Mouse (Mus musculus) stomach, embryonic 14.5 days (tissue): ENCODE measurements at regions not wholly inside any gene's neighbourhood (a gene's known extent, or its start where the extent isn't known, plus 50 kb on each side); places are given as distances from the start of the nearest gene placed in this dataset.

Source experiments
- ATAC-seq: fragments of 200-750 bp; cut with Nextera tagmentation; 2 replicates; pipeline ENCODE4 v1.8.0; 2017; ENCODE audit warnings: low read depth, moderate TSS enrichment; ENCODE audit not compliant: insufficient number of reproducible peaks, insufficient read depth, low FRiP score
- H3K27ac ChIP-seq: fragments of 300-500 bp; sonication (generic); 2 replicates; pipeline ENCODE4 v1.5.1; 2014; ENCODE audit warnings: mild to moderate bottlenecking, low read length, moderate library complexity, mixed read lengths
- H3K27me3 ChIP-seq: fragments of 300-500 bp; sonication (generic); 2 replicates; pipeline ENCODE4 v1.6.1; 2014; ENCODE audit warnings: low read length, control low read depth, mixed read lengths; ENCODE audit not compliant: control insufficient read depth, insufficient read depth
- H3K36me3 ChIP-seq: fragments of 300-500 bp; sonication (generic); 2 replicates; pipeline ENCODE4 v1.6.1; 2014; ENCODE audit warnings: mild to moderate bottlenecking, control low read depth, low read length, moderate library complexity, mixed read lengths; ENCODE audit not compliant: control insufficient read depth, insufficient read depth
- H3K4me1 ChIP-seq: fragments of 300-500 bp; sonication (generic); 2 replicates; pipeline ENCODE4 v1.6.1; 2014; ENCODE audit warnings: low read length, control low read depth, mixed read lengths; ENCODE audit not compliant: control insufficient read depth, insufficient read depth
- H3K4me2 ChIP-seq: fragments of 300-500 bp; sonication (generic); replicated peaks from 2 replicates; pipeline ENCODE4 v1.6.1; 2014; ENCODE audit warnings: low read depth, low read length, control low read depth
- H3K4me3 ChIP-seq: fragments of 300-500 bp; sonication (generic); 2 replicates; pipeline ENCODE4 v1.5.1; 2014; ENCODE audit warnings: low read depth, low read length, control low read depth
- H3K9ac ChIP-seq: fragments of 300-500 bp; sonication (generic); replicated peaks from 2 replicates; pipeline ENCODE4 v1.6.1; 2014; ENCODE audit warnings: low read depth, mild to moderate bottlenecking, control low read depth, low read length, moderate library complexity, mixed read lengths
- H3K9me3 ChIP-seq: fragments of 300-500 bp; sonication (generic); 2 replicates; pipeline ENCODE4 v1.6.1; 2016; ENCODE audit warnings: low read depth, low read length, control low read depth; ENCODE audit not compliant: control insufficient read depth
- WGBS: fragments of 180-500 bp; shearing (Covaris S2); extraction: QIAGEN DNeasy Blood & Tissue Kit; methylation state at CpG from one replicate; pipeline ENCODE4 v1.1.7; 2014; 5-methylcytosine and 5-hydroxymethylcytosine counted together

DNA sequence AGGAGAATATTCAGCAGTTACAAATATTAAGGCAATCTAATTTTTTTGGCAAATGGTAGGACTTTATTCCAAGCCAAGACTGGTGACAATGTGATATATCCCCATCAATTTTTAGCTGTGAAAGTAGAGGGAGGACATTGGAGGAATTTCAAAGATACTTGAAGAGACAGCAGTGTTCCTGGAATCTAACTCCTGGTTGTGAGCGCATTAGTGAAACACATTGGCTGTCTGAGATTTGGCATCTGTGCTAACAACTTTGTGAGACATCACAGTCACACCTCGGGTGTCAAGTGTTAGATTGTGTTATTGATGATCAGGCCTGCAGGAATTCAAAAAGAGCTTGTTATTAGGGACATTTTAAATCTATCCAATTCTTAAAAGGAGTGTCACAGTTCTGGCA is 71.3 kb upstream of the Peli1 start:
- Histone ChIP-seq H3K27ac (no peak overlapping the region), H3K36me3 (no peaks in the 10 kb centered on the region), H3K4me2 (no peak overlapping the region), H3K9ac (no peak overlapping the region), H3K4me3 (no peak overlapping the region), H3K4me1 (no peaks in the 10 kb centered on the region), H3K27me3 (no peaks in the 10 kb centered on the region), H3K9me3 (no peaks in the 10 kb centered on the region)
- 67% methylated on average over 2 of the region's 2 CpGs for WGBS
- ATAC-seq = no peak

DNA sequence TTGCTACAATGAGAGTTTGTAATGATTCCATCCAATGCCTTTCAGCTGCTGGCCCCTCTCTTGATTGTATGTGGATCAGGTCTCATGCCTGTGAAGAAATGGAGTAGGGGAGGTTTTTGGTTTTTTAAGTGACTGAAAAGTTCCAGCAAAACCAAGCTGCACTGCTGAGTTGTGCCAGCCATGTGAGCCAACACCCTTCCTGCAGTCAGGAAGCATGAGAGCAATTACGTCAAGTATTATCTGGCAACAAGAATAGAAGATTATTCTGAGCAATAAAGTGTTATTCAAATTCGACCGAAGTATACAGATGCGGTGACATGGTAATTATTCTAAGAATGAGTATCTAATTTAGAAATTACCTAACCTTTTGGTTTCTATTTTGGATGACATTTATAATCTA is 67.0 kb upstream of the Peli1 start:
- Histone ChIP-seq H3K4me1 (no peaks in the 10 kb centered on the region), H3K9ac (no peak overlapping the region), H3K36me3 (no peaks in the 10 kb centered on the region), H3K4me3 (no peak overlapping the region), H3K27ac (no peak overlapping the region), H3K27me3 (no peaks in the 10 kb centered on the region), H3K4me2 (no peak overlapping the region), H3K9me3 (no peaks in the 10 kb centered on the region)
- no peak for ATAC-seq
- 78% methylated on average over 4 of the region's 4 CpGs for WGBS

DNA sequence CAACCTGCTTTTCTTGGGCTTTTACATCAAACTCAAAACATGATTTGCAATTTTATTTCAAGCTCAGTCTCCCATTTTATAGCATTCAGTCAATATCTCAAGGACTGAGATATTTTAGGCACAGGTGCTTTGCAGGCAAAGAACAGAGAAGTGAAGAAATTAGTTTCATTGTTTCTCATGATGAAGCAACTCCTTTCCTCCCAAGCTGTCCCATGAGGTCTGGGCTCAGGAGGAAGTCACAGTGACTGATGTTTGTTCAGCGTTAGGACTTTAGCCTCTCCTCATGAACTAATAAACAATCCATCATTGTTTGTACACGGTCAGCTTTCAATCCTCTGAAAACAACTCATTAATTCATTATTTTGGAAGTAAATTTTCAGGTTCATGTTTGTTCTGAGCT is 66.6 kb upstream of the Peli1 start:
- Histone ChIP-seq H3K4me3 (no peak overlapping the region), H3K27me3 (no peaks in the 10 kb centered on the region), H3K4me2 (no peak overlapping the region), H3K9ac (no peak overlapping the region), H3K27ac (no peak overlapping the region), H3K9me3 (no peaks in the 10 kb centered on the region), H3K4me1 (no peaks in the 10 kb centered on the region), H3K36me3 (no peaks in the 10 kb centered on the region)
- ATAC-seq = no peak
- WGBS = 22% methylated on average over 2 of the region's 2 CpGs

DNA sequence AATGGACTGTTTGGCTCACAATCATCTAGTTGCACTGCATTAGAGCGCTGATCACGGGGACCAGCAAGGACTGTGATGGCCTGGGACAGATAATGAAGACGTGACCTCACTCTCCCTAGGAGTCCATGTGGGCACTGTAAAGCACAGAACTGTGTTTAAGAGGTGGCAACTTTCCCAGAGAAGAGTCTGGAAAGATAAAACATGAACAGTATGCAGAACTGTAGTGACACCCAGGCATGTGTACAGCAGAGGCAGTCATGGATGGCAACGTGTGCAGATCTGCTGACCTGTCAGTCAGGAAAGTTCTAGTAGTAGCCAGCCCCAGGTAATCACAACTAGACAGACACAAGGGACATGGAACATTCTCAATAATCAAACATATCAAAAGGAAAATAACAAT is 63.8 kb upstream of the Peli1 start:
- Histone ChIP-seq H3K4me2 (no peak overlapping the region), H3K9ac (no peak overlapping the region), H3K4me1 (no peaks in the 10 kb centered on the region), H3K27me3 (no peaks in the 10 kb centered on the region), H3K4me3 (no peak overlapping the region), H3K27ac (no peak overlapping the region), H3K9me3 (no peaks in the 10 kb centered on the region; the same call in 1 of the 2 replicates), H3K36me3 (no peaks in the 10 kb centered on the region)
- 85% methylated on average over 4 of the region's 4 CpGs for WGBS
- no peak for ATAC-seq

DNA sequence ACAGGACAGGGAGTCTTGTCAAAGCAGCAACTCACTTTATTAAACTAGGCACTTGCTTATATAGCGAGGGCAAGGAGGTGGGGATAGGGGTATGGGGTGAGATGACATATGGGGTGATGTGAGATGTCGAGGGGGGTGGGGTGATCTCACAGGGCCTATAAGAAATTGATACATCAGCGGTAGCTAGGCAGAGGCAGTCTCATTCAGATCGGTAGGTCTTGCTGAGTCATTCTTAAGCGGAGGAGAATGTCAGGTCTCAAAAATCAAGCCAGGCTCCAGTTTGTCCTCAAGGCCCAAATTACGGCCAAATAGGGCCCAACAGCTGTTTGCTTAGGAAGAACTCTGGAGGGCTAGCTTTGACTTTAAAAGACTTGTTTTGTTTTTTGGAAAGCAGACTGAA is 60.7 kb upstream of the Peli1 start:
- Histone ChIP-seq H3K9me3 (no peaks in the 10 kb centered on the region; the same call in 1 of the 2 replicates), H3K27me3 (no peaks in the 10 kb centered on the region), H3K4me2 (no peak overlapping the region), H3K36me3 (no peaks in the 10 kb centered on the region), H3K9ac (no peak overlapping the region), H3K4me3 (no peak overlapping the region), H3K27ac (no peak overlapping the region), H3K4me1 (peaks cover 5% of the 10 kb centered on the region; the same call in 1 of the 2 replicates)
- 93% methylated on average over 6 of the region's 6 CpGs for WGBS
- ATAC-seq = no peak

DNA sequence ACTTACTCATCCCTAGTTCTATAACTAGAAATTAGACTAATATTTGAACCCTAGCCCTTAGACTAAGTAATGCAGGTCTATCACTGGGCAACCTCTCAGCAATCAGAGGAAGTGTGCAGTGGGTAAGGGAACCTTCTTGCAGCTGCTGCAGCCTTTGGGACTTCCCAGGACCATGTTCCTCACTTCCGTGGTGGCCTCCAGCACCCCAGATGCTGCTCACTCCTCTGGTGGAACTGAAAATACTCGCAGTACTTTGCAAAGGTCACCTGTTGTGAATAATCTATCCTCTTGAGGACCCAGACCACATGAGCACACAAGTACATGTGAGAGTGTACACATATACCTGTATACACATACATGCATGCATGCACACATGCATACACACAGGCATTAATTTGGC is 59.3 kb upstream of the Peli1 start:
- 88% methylated on average over 2 of the region's 2 CpGs for WGBS
- Histone ChIP-seq H3K9me3 (no peaks in the 10 kb centered on the region; the same call in 1 of the 2 replicates), H3K4me2 (no peak overlapping the region), H3K9ac (no peak overlapping the region), H3K36me3 (no peaks in the 10 kb centered on the region), H3K4me3 (no peak overlapping the region), H3K4me1 (peaks cover 5% of the 10 kb centered on the region; the same call in 1 of the 2 replicates), H3K27me3 (no peaks in the 10 kb centered on the region), H3K27ac (no peak overlapping the region)
- no peak for ATAC-seq

DNA sequence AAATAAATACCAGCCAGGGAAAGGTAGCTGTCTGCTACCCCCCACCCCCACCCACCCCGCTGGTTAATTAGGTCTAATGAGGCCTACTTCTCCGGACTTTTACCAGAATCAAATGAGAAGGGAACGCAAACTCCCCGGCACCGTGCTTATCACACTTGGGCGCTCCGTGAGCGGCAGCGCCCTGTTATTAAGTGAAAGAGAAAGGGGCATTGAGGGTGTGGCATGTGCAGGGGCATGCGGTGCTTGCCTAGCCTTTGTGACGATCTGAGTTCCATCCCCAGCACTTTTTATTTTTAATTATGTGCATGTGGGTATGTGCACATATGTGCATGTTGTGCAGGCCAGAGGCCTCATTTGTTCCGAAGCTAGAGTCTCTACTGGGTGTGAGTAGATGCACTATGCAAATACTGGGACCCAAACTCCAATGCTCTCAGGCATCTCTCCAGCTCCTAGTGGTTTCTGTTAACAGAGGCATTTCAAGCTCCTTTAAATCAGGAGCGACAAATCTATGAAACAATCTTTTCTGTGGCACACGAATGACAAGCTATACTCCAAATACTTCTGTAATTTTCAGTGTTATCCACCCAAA is 57.8 kb upstream of the Peli1 start:
- no peak overlapping the region for H3K27ac ChIP-seq
- no peak overlapping the region for H3K9ac ChIP-seq
- no peak overlapping the region for H3K4me2 ChIP-seq
- no peaks in the 10 kb centered on the region; the same call in 1 of the 2 replicates for H3K9me3 ChIP-seq
- peaks cover 5% of the 10 kb centered on the region; the same call in 1 of the 2 replicates for H3K4me1 ChIP-seq
- no peaks in the 10 kb centered on the region for H3K36me3 ChIP-seq
- ATAC-seq = no peak
- no peak overlapping the region for H3K4me3 ChIP-seq
- WGBS = 85% methylated on average over 14 of the region's 14 CpGs
- H3K27me3 ChIP-seq = no peaks in the 10 kb centered on the region

DNA sequence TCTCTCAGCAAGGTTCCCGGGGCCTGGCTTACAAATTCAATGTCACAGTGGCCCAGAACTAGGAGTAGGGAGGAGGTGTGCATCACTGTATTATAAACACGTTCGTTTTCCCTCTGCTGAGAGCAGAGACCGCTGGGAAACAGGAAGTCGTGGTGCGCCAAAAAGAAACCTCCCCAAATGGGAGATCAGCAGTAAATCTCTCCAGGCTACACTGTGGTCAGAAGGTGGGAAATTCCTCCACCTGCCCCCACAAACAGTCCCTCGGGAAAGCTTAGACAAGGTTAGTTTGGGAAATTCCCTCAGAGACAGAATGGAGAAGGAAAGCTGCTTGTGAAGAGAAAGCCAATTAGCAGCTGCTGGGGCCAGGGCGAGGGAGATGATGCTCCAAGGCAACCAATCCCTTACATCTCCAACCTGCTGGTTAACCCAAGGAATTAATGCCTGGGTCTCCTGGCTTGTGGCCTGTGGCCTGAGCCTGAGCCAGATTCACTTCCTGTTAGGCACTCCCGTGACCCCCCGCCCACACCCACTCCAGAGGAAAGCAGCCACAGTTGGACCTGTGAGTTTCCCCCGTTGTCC is 57.2 kb upstream of the Peli1 start:
- no peak for ATAC-seq
- H3K4me1 ChIP-seq = peaks cover 5% of the 10 kb centered on the region; the same call in 1 of the 2 replicates
- H3K9me3 ChIP-seq = no peaks in the 10 kb centered on the region; the same call in 1 of the 2 replicates
- H3K9ac ChIP-seq = no peak overlapping the region
- no peak overlapping the region for H3K27ac ChIP-seq
- H3K4me3 ChIP-seq = no peak overlapping the region
- no peaks in the 10 kb centered on the region for H3K27me3 ChIP-seq
- no peak overlapping the region; the same call in 1 of the 2 replicates for H3K4me2 ChIP-seq
- 35% methylated on average over 11 of the region's 11 CpGs for WGBS
- no peaks in the 10 kb centered on the region for H3K36me3 ChIP-seq
